Mouse (Mus musculus): ENCODE data around the gene Clip1.

DNA sequence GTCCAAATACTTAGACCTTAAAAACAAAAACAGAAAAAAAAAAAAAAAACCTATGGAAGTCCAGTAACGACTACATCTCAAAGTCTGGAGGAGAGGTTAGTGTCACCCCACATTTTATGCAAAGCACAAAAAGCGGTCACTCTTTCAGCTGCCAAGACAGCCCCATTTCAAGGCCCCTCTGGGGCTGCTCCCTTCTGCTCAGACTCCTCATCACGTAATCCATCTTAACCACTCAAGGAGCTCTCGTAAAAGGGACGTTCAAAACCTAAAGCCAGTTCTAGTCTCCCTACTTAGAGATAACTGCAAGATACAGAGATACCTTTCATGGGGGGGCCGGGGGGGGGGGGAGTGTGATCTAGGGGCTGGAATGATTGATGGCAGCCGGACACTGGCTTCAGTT is 20.1 kb downstream of the Clip1 start:
- no peak for TF ChIP-seq EP300 (IDR thresholded peaks at IDR 0.05; ENCODE audit: low read depth)
- no peak for TF ChIP-seq CTCF (IDR thresholded peaks at IDR 0.05; ENCODE audit: low read depth)
